Mouse (Mus musculus): ENCODE measurements around the gene Ccdc153. TPM values are rescaled to one million over a fixed set of nuclear protein-coding genes. Genes with fewer than 3 reads are reported as not detected.

Gene Ccdc153
- polyA plus RNA-seq, 1 experiment from 2014 or later, result not detected

GRCm38 (mm10) chr9:44268027-44268360 is 27.5 kb downstream of the Ccdc153 start:
- Histone ChIP-seq H3K27me3 (replicated peaks; ENCODE audit: low read depth, poor library complexity, severe bottlenecking) (peaks cover 18% of the 10 kb centered on the region), H3K4me1 (peaks cover 11% of the 10 kb centered on the region), H3K9me3 (no peaks in the 10 kb centered on the region), H3K27ac (replicated peaks) (peak overlapping the region; percentile 82), H3K4me3 (peak overlapping the region; percentile 60), H3K36me3 (replicated peaks) (no peaks in the 10 kb centered on the region)
- DNase-seq (ENCODE audit: low spot score), result peak; percentile 84
- WGBS, result 6% methylated on average over 28 of the region's 28 CpGs

- H3K4me3 ChIP-seq, result peak within 1 kb of the TSS; percentile 60
- H3K27ac ChIP-seq (replicated peaks), result peak within 1 kb of the TSS; percentile 82
These were observed 28.0 kb downstream of the Ccdc153 start, which contains the start of gene Nlrx1 for GRCm38 (mm10) chr9:44268432-44268831. Gene Nlrx1 (minus strand): TSS chr9:44268599.

GRCm38 (mm10) chr9:44269077-44269476 is 28.6 kb downstream of the Ccdc153 start:
- Histone ChIP-seq H3K27me3 (replicated peaks; ENCODE audit: low read depth, poor library complexity, severe bottlenecking) (peaks cover 18% of the 10 kb centered on the region), H3K4me3 (no peak overlapping the region), H3K27ac (replicated peaks) (no peak overlapping the region), H3K4me1 (peaks cover 11% of the 10 kb centered on the region), H3K9me3 (no peaks in the 10 kb centered on the region), H3K36me3 (replicated peaks) (no peaks in the 10 kb centered on the region)
- WGBS, result 82% methylated on average over 3 of the region's 3 CpGs
- DNase-seq (ENCODE audit: low spot score), result no peak

More at GRCm38 (mm10) chr9:44268432-44268831, 28.0 kb downstream of the Ccdc153 start, which contains the start of gene Nlrx1:
- peaks cover 18% of the 10 kb centered on the region for H3K27me3 ChIP-seq (replicated peaks; ENCODE audit: low read depth, poor library complexity, severe bottlenecking)
- no peaks in the 10 kb centered on the region for H3K9me3 ChIP-seq
- H3K36me3 ChIP-seq (replicated peaks), result no peaks in the 10 kb centered on the region
- 83% methylated on average over 6 of the region's 6 CpGs for WGBS
- H3K4me1 ChIP-seq, result peaks cover 11% of the 10 kb centered on the region
- no peak for DNase-seq (ENCODE audit: low spot score)

GRCm38 (mm10) chr9:44269973-44270372 is 29.5 kb downstream of the Ccdc153 start:
- 84% methylated on average over 4 of the region's 4 CpGs for WGBS
- Histone ChIP-seq H3K4me1 (peaks cover 11% of the 10 kb centered on the region), H3K36me3 (replicated peaks) (no peaks in the 10 kb centered on the region), H3K9me3 (no peaks in the 10 kb centered on the region), H3K27me3 (replicated peaks; ENCODE audit: low read depth, poor library complexity, severe bottlenecking) (peaks cover 18% of the 10 kb centered on the region), H3K27ac (replicated peaks) (no peak overlapping the region), H3K4me3 (no peak overlapping the region)
- DNase-seq (ENCODE audit: low spot score), result no peak

- no peak overlapping the region for H3K27ac ChIP-seq (replicated peaks)
- no peaks in the 10 kb centered on the region; the same call in 1 of the 2 replicates for H3K36me3 ChIP-seq (replicated peaks)
- DNase-seq (ENCODE audit: low spot score), result no peak
- H3K27me3 ChIP-seq (replicated peaks; ENCODE audit: low read depth, poor library complexity, severe bottlenecking), result peaks cover 33% of the 10 kb centered on the region
- peaks cover 20% of the 10 kb centered on the region for H3K4me1 ChIP-seq
- H3K9me3 ChIP-seq, result no peaks in the 10 kb centered on the region
- 69% methylated on average over 5 of the region's 5 CpGs for WGBS
- H3K4me3 ChIP-seq, result no peak overlapping the region
These were observed 42.7 kb downstream of the Ccdc153 start for GRCm38 (mm10) chr9:44283183-44283582.

GRCm38 (mm10) chr9:44286256-44286850 is 45.9 kb downstream of the Ccdc153 start:
- Histone ChIP-seq H3K27ac (replicated peaks) (no peak overlapping the region), H3K4me3 (peak overlapping the region; percentile 81; the same call in 1 of the 2 replicates), H3K4me1 (peaks cover 31% of the 10 kb centered on the region), H3K36me3 (replicated peaks) (peaks cover 15% of the 10 kb centered on the region), H3K9me3 (no peaks in the 10 kb centered on the region), H3K27me3 (replicated peaks; ENCODE audit: low read depth, poor library complexity, severe bottlenecking) (peaks cover 55% of the 10 kb centered on the region)
- WGBS, result 8% methylated on average over 6 of the region's 6 CpGs
- no peak for DNase-seq (ENCODE audit: low spot score)

GRCm38 (mm10) chr9:44287003-44287400 is 46.5 kb downstream of the Ccdc153 start:
- Histone ChIP-seq H3K27ac (replicated peaks) (peak overlapping the region; percentile 81), H3K4me3 (peak overlapping the region; percentile 81), H3K27me3 (replicated peaks; ENCODE audit: low read depth, poor library complexity, severe bottlenecking) (peaks cover 55% of the 10 kb centered on the region), H3K9me3 (no peaks in the 10 kb centered on the region), H3K4me1 (peaks cover 31% of the 10 kb centered on the region), H3K36me3 (replicated peaks) (peaks cover 21% of the 10 kb centered on the region)
- 6% methylated on average over 11 of the region's 11 CpGs for WGBS
- DNase-seq (ENCODE audit: low spot score), result peak; percentile 18

GRCm38 (mm10) chr9:44287401-44288075 is 47.1 kb downstream of the Ccdc153 start:
- under 1% methylated on average over 47 of the region's 47 CpGs for WGBS
- peak overlapping the region; percentile 81 for H3K4me3 ChIP-seq
- no peaks in the 10 kb centered on the region for H3K9me3 ChIP-seq
- peaks cover 55% of the 10 kb centered on the region for H3K27me3 ChIP-seq (replicated peaks; ENCODE audit: low read depth, poor library complexity, severe bottlenecking)
- peaks cover 26% of the 10 kb centered on the region for H3K36me3 ChIP-seq (replicated peaks)
- H3K4me1 ChIP-seq, result peaks cover 31% of the 10 kb centered on the region
- peak; percentile 59 for DNase-seq (ENCODE audit: low spot score)
- peak overlapping the region; percentile 81 for H3K27ac ChIP-seq (replicated peaks)

GRCm38 (mm10) chr9:44288076-44288958 is 47.8 kb downstream of the Ccdc153 start, which contains the start of gene Abcg4:
Gene Abcg4 (minus strand): TSS chr9:44288615.
- Histone ChIP-seq H3K27me3 (replicated peaks; ENCODE audit: low read depth, poor library complexity, severe bottlenecking) (peaks cover 55% of the 10 kb centered on the region), H3K4me3 (peak within 1 kb of the TSS; percentile 81), H3K4me1 (peaks cover 31% of the 10 kb centered on the region), H3K9me3 (no peaks in the 10 kb centered on the region), H3K27ac (replicated peaks) (peak within 1 kb of the TSS; percentile 81), H3K36me3 (replicated peaks) (peaks cover 33% of the 10 kb centered on the region)
- 1% methylated on average over 38 of the region's 38 CpGs for WGBS
- peak; percentile 55 for DNase-seq (ENCODE audit: low spot score)

- Histone ChIP-seq H3K36me3 (replicated peaks) (peaks cover 39% of the 10 kb centered on the region), H3K27ac (replicated peaks) (no peak overlapping the region; the same call in 1 of the 2 replicates), H3K4me1 (peaks cover 31% of the 10 kb centered on the region), H3K27me3 (replicated peaks; ENCODE audit: low read depth, poor library complexity, severe bottlenecking) (peaks cover 55% of the 10 kb centered on the region), H3K9me3 (no peaks in the 10 kb centered on the region), H3K4me3 (peak overlapping the region; percentile 81; the same call in 1 of the 2 replicates)
- 6% methylated on average over 11 of the region's 11 CpGs for WGBS
- peak; percentile 27 for DNase-seq (ENCODE audit: low spot score)
These were observed 48.4 kb downstream of the Ccdc153 start for GRCm38 (mm10) chr9:44288959-44289291.

GRCm38 (mm10) chr9:44292490-44292889 is 52.0 kb downstream of the Ccdc153 start:
- no peak overlapping the region for H3K27ac ChIP-seq (replicated peaks)
- peaks cover 18% of the 10 kb centered on the region for H3K4me1 ChIP-seq
- WGBS, result 67% methylated on average over 3 of the region's 3 CpGs
- no peaks in the 10 kb centered on the region for H3K9me3 ChIP-seq
- peaks cover 29% of the 10 kb centered on the region for H3K27me3 ChIP-seq (replicated peaks; ENCODE audit: low read depth, poor library complexity, severe bottlenecking)
- peaks cover 73% of the 10 kb centered on the region for H3K36me3 ChIP-seq (replicated peaks)
- DNase-seq (ENCODE audit: low spot score), result peak; percentile 38
- no peak overlapping the region for H3K4me3 ChIP-seq
